10 mouse cellular contexts compared by ENCODE assay signal in the genomic region with DNA sequence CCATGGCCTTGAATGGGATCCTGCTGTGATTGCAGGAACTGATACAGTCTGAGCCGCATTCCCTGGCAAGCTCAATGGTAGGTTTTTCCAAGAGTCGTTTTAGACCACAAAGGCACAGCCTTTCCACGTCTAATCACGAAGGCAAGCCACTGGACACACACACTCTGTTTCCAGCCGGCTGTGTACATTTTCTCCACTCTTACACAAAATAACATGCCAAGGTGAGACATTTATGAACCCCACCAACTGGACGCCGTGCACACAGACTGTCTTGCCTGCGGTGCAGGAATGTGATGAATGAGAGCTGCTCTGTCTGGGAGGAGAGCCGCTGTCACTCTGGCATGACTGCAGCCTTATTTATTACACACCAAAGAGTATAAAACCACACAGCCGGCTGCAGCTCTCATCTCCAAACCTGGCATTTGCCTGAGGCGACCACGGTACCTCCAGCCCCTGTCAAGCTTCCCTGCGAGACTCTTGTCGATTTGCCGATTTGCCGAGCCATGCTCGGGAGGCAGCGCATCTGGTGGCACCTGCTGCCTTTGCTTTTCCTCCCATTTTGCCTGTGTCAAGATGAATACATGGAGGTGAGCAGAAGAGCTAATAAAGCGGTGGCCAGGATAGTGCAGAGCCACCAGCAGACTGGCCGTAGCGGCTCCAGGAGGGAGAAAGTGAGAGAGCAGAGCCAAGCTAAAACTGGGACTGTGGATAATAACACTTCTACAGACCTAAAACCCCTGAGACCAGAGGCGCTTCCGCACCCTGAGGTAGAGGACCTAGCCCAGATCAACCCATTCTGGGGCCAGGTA. TPM values are rescaled to one million over a fixed set of nuclear protein-coding genes. Genes with fewer than 3 reads are reported as not detected.
DNase-seq lines count a peak whose midpoint lies in the region; ATAC-seq and TF ChIP-seq lines count a peak whose summit lies in the region.
"Had no signal": no experiment of that assay in that cellular context is flagged by ENCODE, and none has a peak within 500 bp of the region (broad histone marks: within the 10 kb centered on the region; RNA-seq: fewer than 3 reads in every experiment).

TSS of gene C1qtnf3 (plus strand) at position 382 of the 809 bp plus-strand sequence.

- no peak within 1 kb of the TSS for H3K9ac ChIP-seq in hindbrain, embryonic 11.5 days (ENCODE audit: low read depth, low read length)
- peak within 1 kb of the TSS; percentile 21; the same call in 1 of the 2 replicates for H3K9ac ChIP-seq in limb, embryonic 14.5 days (ENCODE audit: low read depth, low read length, severe bottlenecking)
- H3K9ac ChIP-seq: heart, embryonic 15.5 days; liver, embryonic 12.5 days had no signal

- no peak for TF ChIP-seq POLR2A in limb, embryonic 14.5 days (IDR thresholded peaks at IDR 0.05; ENCODE audit: borderline replicate concordance, extremely low read depth, insufficient read depth, insufficient read length)

- peak; percentile 4 to 15 for DNase-seq in cerebellum, adult 18-20 months
- DNase-seq in cerebellum, adult 11 months, result no peak
- peak; percentile 70 for DNase-seq in R1 (ENCODE audit: low read depth, low spot score)
- DNase-seq in hindbrain, embryonic 11.5 days (ENCODE audit: low spot score), result peak; percentile 4
- peak; percentile 44 for DNase-seq in limb, embryonic 14.5 days (ENCODE audit: low spot score)
- no peak for DNase-seq in frontal cortex, postnatal 10 days (ENCODE audit: low spot score in 2 of 2)
- no peak for DNase-seq in adipocyte (ENCODE audit: low spot score)
- no peak for DNase-seq in adrenal gland, postnatal 25 days

- no peak for ATAC-seq in hindbrain, embryonic 11.5 days (ENCODE audit: low FRiP score)
- peak; percentile 78 for ATAC-seq in limb, embryonic 14.5 days (ENCODE audit: low FRiP score, low read depth)
- ATAC-seq: liver, embryonic 12.5 days had no signal

- H3K4me3 ChIP-seq in hindbrain, embryonic 11.5 days (ENCODE audit: low read depth, low read length), result no peak within 1 kb of the TSS
- H3K4me3 ChIP-seq in limb, embryonic 14.5 days (replicated peaks; ENCODE audit: low read length), result peak within 1 kb of the TSS; percentile 14; the same call in 1 of the 2 replicates
- H3K4me3 ChIP-seq: heart, embryonic 15.5 days; liver, embryonic 12.5 days had no signal

- WGBS in hindbrain, embryonic 11.5 days, result 65% methylated on average over 23 of the region's 23 CpGs
- WGBS in limb, embryonic 14.5 days, result 52% methylated on average over 23 of the region's 23 CpGs

- H3K27me3 ChIP-seq in hindbrain, embryonic 11.5 days (ENCODE audit: control insufficient read depth, insufficient read depth, low read length), result no peaks in the 10 kb centered on the region
- H3K27me3 ChIP-seq in limb, embryonic 14.5 days (ENCODE audit: control insufficient read depth, insufficient read depth, low read length), result no peaks in the 10 kb centered on the region

- H3K4me2 ChIP-seq in hindbrain, embryonic 11.5 days (replicated peaks; ENCODE audit: low read depth, low read length), result no peak within 1 kb of the TSS
- H3K4me2 ChIP-seq in limb, embryonic 14.5 days (replicated peaks; ENCODE audit: low read depth, low read length, severe bottlenecking), result peak within 1 kb of the TSS; percentile 31; the same call in 1 of the 2 replicates
- H3K4me2 ChIP-seq: heart, embryonic 15.5 days; liver, embryonic 12.5 days had no signal

- no peaks in the 10 kb centered on the region for H3K9me3 ChIP-seq in hindbrain, embryonic 11.5 days (ENCODE audit: control insufficient read depth, low read length)
- H3K9me3 ChIP-seq in limb, embryonic 14.5 days (ENCODE audit: control insufficient read depth, low read length), result no peaks in the 10 kb centered on the region
- H3K9me3 ChIP-seq: heart, embryonic 15.5 days; liver, embryonic 12.5 days had no signal

- peaks cover 2% of the 10 kb centered on the region for H3K4me1 ChIP-seq in hindbrain, embryonic 11.5 days (replicated peaks; ENCODE audit: control insufficient read depth, insufficient read depth, low read length)
- peaks cover 13% of the 10 kb centered on the region; the same call in 1 of the 2 replicates for H3K4me1 ChIP-seq in limb, embryonic 14.5 days (ENCODE audit: control insufficient read depth, insufficient read depth, low read length)
- H3K4me1 ChIP-seq: heart, embryonic 15.5 days; liver, embryonic 12.5 days had no signal

- H3K36me3 ChIP-seq in hindbrain, embryonic 11.5 days (ENCODE audit: control insufficient read depth, insufficient read depth, low read length), result no peaks in the 10 kb centered on the region
- no peaks in the 10 kb centered on the region for H3K36me3 ChIP-seq in limb, embryonic 14.5 days (ENCODE audit: control insufficient read depth, insufficient read depth, low read length)
- H3K36me3 ChIP-seq: heart, embryonic 15.5 days; liver, embryonic 12.5 days had no signal

- H3K27ac ChIP-seq in hindbrain, embryonic 11.5 days (ENCODE audit: low read depth, low read length), result no peak within 1 kb of the TSS
- peak within 1 kb of the TSS; percentile 55 for H3K27ac ChIP-seq in limb, embryonic 14.5 days (replicated peaks; ENCODE audit: low read depth, low read length)
- H3K27ac ChIP-seq: heart, embryonic 15.5 days; liver, embryonic 12.5 days had no signal

RNA-seq across cellular contexts. Expression of gene C1qtnf3, which starts in this region (rescaled TPM):
- polyA plus RNA-seq in hindbrain, embryonic 11.5 days (2014; fragmentation: Nextera tagmentation; extraction: Ambion mirVana), result 9.0 and 10.9 TPM in 2 replicates
- polyA plus RNA-seq in limb, embryonic 14.5 days (2012; rRNA removed), result 119 and 130 TPM in 2 replicates
- 92.6 and 108 TPM in 2 replicates for polyA plus RNA-seq in limb, embryonic 14.5 days (2014; fragmentation: Nextera tagmentation; extraction: Ambion mirVana)
- total RNA-seq in adrenal gland, postnatal 25 days (2021), result 0.57 and 0.73 TPM in 2 replicates

Comparison
In these comparisons a context has a peak if more than half of its experiments do, and no peak if none do; other contexts are left out.
1. DNase-seq: peak in cerebellum, adult 18-20 months (2 of 2), R1 (single experiment), hindbrain, embryonic 11.5 days (single experiment) and limb, embryonic 14.5 days (single experiment); none in cerebellum, adult 11 months (single experiment), frontal cortex, postnatal 10 days (0 of 2), adipocyte (single experiment) and adrenal gland, postnatal 25 days (single experiment).